Mouse (Mus musculus) hindbrain, embryonic 16.5 days (tissue): ENCODE measurements around the gene Apex1. TPM values are rescaled to one million over a fixed set of nuclear protein-coding genes. Genes with fewer than 3 reads are reported as not detected.
A peak's percentile ranks its signal among the peaks of the same experiment; 100 is the strongest.
"Not testable (repeated sequence)": the region's sequence is repeated elsewhere in the genome, so short reads cannot be mapped to it uniquely, and the experiment has no call there.

Experiments
- ATAC-seq: fragments of 200-750 bp; cut with Nextera tagmentation; 2 replicates; pipeline ENCODE4 v1.8.0; 2017; ENCODE audit warnings: moderate TSS enrichment, moderate library complexity
- H3K27ac ChIP-seq: fragments of 300-500 bp; sonication (generic); 2 replicates; pipeline ENCODE4 v1.5.1; 2014; ENCODE audit warnings: low read depth, mild to moderate bottlenecking, control low read depth, low read length, moderate library complexity
- H3K27me3 ChIP-seq: fragments of 300-500 bp; sonication (generic); replicated peaks from 2 replicates; pipeline ENCODE4 v1.6.1; 2014; ENCODE audit warnings: low read length; ENCODE audit not compliant: control insufficient read depth, insufficient read depth
- H3K36me3 ChIP-seq: fragments of 300-500 bp; sonication (generic); 2 replicates; pipeline ENCODE4 v1.6.1; 2014; ENCODE audit warnings: mild to moderate bottlenecking, low read length, moderate library complexity, mixed read lengths; ENCODE audit not compliant: control insufficient read depth, insufficient read depth
- H3K4me1 ChIP-seq: fragments of 300-500 bp; sonication (generic); 2 replicates; pipeline ENCODE4 v1.6.1; 2014; ENCODE audit warnings: low read depth, low read length; ENCODE audit not compliant: control insufficient read depth, insufficient read depth
- H3K4me2 ChIP-seq: fragments of 300-500 bp; sonication (generic); 2 replicates; pipeline ENCODE4 v1.6.1; 2014; ENCODE audit warnings: mild to moderate bottlenecking, low read length, control low read depth, moderate library complexity
- H3K4me3 ChIP-seq: fragments of 300-500 bp; sonication (generic); 2 replicates; pipeline ENCODE4 v1.5.1; 2014; ENCODE audit warnings: mild to moderate bottlenecking, low read length, control low read depth, moderate library complexity
- H3K9ac ChIP-seq: fragments of 300-500 bp; sonication (generic); 2 replicates; pipeline ENCODE4 v1.6.1; 2014; ENCODE audit warnings: low read depth, mild to moderate bottlenecking, control low read depth, low read length, moderate library complexity
- H3K9me3 ChIP-seq: fragments of 300-500 bp; sonication (generic); 2 replicates; pipeline ENCODE4 v1.6.1; 2014; ENCODE audit warnings: mild to moderate bottlenecking, low read length, moderate library complexity; ENCODE audit not compliant: control insufficient read depth
- WGBS: fragments of 180-500 bp; shearing (Covaris S2); extraction: QIAGEN DNeasy Blood & Tissue Kit; methylation state at CpG from one replicate; pipeline ENCODE4 v1.1.7; 2014; 5-methylcytosine and 5-hydroxymethylcytosine counted together
- polyA plus RNA-seq: library from polyadenylated mRNA; unstranded; fragments of >200 nt; fragmentation: Nextera tagmentation; extraction: Ambion mirVana; gene quantifications from 2 replicates; pipeline ENCODE4 v1.2.1, GENCODE M21; 2015

The Apex1 gene
- polyA plus RNA-seq, 1 experiment from 2014 or later: 158 TPM

DNA sequence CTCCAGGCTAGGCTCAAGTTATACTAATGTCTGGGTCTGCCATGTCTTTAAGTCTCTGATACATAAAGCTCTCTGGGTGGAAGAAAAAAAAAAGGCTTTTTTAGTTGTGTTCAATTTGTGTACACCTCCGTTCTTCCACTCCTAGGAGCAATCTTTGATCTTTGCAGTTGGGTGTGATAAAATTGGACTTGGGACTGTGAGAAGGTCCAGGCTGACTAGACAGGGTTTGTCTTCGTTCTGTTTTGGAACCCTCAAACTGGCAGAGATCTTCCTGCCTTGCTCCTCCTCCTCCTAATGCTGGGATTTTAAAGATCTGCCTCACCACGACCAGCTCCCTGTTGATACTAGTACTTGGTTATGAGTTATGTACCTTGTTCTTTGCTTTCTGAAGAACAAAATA, 32.4 kb downstream of the Apex1 start:
- not testable (repeated sequence) for H3K4me3 ChIP-seq, ATAC-seq, H3K27ac ChIP-seq, H3K4me2 ChIP-seq, H3K4me1 ChIP-seq, H3K27me3 ChIP-seq, H3K9me3 ChIP-seq, H3K9ac ChIP-seq, H3K36me3 ChIP-seq
- WGBS: 84% methylated on average over 3 of the region's 3 CpGs

DNA sequence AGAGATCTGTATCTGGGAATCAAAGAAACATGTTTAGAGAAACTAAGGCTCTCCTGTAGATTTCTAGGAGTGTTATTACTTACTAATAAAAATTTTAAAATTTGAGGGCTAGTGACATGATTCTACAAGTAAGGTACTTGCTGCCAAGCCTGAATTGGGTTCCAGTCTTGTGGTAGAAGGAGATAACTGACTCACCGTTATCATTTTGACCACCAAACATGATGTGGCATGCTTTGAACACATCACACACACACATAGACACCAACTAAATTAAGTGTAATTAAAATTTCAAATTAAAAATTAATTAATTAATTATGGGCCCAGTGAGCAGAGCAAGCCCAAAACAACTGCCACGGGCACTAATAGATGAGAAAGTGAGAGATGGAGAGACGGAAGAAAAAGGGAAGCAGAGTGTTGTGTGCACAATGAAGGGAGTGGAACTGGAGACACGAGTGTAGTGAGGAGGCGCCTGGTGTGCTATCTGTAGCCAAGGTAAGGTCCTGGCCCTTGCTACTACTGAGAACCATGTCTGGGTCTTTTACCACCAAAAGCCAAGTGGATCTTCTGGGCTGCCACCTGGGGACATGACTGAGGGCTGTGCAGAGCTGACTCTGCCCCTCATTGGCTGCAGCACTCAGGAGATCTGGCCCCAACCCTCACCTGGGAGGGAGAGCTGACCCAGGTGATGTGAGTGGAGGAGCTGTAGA, 33.7 kb downstream of the Apex1 start:
- not testable (repeated sequence) for H3K4me2 ChIP-seq, ATAC-seq, H3K4me1 ChIP-seq, H3K9ac ChIP-seq, H3K27ac ChIP-seq, H3K36me3 ChIP-seq, H3K27me3 ChIP-seq, H3K9me3 ChIP-seq, H3K4me3 ChIP-seq
- 85% methylated on average over 5 of the region's 5 CpGs for WGBS

DNA sequence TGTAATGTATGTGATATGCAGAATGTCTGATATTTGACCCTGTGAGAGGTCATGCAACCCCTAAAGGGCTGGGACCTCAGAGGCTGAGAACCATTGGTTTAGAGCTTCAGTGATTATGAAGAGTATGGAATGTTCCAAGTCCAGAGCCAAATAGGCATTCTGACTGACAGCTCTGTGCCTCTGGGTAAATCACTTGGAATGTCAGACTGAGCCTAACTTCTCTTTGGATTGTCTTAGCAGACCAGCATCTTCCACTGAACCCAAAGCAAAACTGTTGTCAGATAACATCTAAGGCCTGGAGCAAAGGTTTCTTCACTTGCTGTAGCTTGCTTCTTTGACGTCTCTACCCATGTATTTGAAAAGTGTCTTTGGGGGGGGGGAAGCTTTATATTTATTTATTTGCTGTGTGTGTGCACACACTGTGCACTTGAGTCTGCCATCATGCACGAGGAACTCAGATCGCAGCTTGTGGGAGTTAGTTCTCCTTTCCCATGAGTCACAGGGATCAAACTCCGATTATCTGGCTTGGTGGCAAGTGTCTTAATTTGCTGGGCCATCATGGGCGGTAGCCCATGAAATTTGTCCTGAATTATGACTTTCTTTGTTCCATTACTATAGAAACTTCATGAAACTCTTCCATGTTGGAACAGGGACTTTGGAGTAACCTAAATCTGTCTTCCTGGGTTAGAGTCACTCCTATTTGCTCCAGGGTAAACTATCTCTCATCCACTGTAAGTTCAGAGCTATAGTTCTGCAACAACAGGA, 43.6 kb downstream of the Apex1 start:
- no peak overlapping the region for H3K4me2 ChIP-seq
- no peaks in the 10 kb centered on the region for H3K27me3 ChIP-seq
- WGBS: 76% methylated on average over 5 of the region's 5 CpGs
- H3K9ac ChIP-seq: no peak overlapping the region
- H3K9me3 ChIP-seq: no peaks in the 10 kb centered on the region
- no peaks in the 10 kb centered on the region for H3K4me1 ChIP-seq
- H3K4me3 ChIP-seq: no peak overlapping the region
- no peak overlapping the region for H3K27ac ChIP-seq
- no peak for ATAC-seq
- H3K36me3 ChIP-seq: no peaks in the 10 kb centered on the region

DNA sequence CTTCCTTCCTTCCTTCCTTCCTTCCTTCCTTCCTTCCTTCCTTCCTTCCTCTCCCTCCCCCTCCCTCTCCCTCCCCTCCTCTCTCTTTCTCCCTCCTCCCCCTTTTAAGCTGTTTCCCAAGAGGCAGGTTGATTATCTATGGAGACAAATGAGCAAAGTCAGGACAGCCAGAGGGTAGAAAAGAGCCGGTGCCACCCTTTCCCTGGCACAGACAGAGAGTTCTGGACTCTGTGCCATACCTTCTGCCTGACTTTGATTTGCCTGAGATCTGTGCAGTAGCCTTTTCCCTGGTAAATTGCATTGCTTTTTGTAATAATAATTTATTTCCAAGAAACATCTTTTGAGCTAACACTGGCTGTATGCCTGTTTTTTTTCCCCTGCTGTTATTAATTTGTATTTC, 44.3 kb downstream of the Apex1 start:
- ATAC-seq: peak; percentile 72; the same call in 1 of the 2 replicates
- H3K4me3 ChIP-seq: no peak overlapping the region
- H3K27me3 ChIP-seq: no peaks in the 10 kb centered on the region
- no peak overlapping the region for H3K9ac ChIP-seq
- no peak overlapping the region for H3K27ac ChIP-seq
- WGBS: 3% methylated on average over 1 of the region's 1 CpGs
- H3K4me2 ChIP-seq: no peak overlapping the region
- no peaks in the 10 kb centered on the region for H3K4me1 ChIP-seq
- no peaks in the 10 kb centered on the region for H3K9me3 ChIP-seq
- no peaks in the 10 kb centered on the region for H3K36me3 ChIP-seq

DNA sequence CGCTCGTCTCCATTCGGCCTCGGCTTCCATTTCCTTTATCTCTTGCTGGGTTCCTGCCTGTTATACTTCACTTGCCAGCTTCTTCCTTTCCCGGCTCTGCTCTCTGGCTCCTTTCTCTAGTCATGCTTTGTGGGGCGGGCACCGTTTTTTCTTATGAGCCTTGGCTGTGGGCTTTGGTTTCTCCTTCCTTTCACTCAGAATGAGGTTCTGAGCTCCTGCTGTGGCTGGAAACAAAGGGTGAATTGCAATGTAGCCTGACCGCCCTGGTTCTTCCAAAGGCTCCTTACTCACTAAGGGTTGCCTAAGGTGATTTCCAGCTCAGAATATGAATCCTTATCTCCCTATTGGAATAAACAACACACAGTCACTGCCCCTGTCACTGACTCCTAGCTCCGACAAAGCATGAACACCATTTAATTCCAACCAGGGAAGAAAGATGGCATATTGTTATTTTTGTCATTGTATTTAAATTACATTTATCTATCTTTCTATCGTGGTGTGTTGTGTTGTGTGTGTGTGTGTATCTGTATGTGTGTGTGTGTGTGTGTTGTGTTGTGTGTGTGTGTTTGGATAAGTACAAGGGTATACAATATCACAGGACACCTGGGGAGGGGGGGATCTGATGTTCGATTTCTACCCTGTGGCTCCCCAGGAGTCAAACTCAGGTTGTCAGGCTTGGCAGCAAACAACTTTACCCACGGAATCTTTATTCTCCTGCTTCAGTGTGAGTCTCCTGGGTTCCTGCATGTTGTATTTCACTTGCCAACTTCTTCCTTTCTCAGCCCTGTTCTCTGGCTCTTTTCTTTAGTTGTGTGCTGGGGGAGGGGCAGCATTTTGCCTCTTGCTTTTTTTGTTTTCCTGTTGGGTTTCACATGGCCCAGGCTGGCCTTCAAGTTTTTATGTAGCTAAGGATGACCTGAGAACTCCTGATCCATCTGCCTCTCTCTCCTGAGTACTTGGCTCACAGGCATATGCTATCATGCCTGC, 45.1 kb downstream of the Apex1 start:
- WGBS: 12% methylated on average over 12 of the region's 12 CpGs
- H3K4me1 ChIP-seq: no peaks in the 10 kb centered on the region
- peak overlapping the region; percentile 54; the same call in 1 of the 2 replicates for H3K27ac ChIP-seq
- H3K4me3 ChIP-seq: no peak overlapping the region
- no peak overlapping the region for H3K9ac ChIP-seq
- no peaks in the 10 kb centered on the region for H3K9me3 ChIP-seq
- peak; percentile 89 for ATAC-seq
- 0 out of 2 replicates have a peak overlapping the region, but pooled peaks have one; percentile 14 for H3K4me2 ChIP-seq
- H3K27me3 ChIP-seq: no peaks in the 10 kb centered on the region
- H3K36me3 ChIP-seq: no peaks in the 10 kb centered on the region

DNA sequence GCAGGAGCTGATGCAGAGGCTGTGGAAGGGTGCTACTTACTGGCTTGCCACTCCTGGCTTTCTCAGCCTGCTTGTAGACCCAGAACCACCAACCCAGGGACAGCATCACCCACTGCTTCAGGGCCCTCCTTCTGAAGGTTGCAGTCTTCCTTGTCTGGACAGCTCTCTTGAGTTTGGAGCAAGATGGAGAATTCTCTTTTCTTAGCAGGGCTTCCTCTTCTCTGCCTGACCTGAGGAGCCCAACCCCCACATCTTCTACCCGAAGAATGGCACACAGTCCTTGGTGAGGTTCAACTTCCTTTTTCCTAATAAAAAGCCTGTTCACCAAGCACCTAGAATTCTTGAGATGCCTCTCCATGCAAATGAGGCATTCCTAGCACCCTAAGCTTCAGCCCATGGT, 46.1 kb downstream of the Apex1 start:
- Histone ChIP-seq H3K4me2 (no peak overlapping the region), H3K27ac (no peak overlapping the region), H3K36me3 (no peaks in the 10 kb centered on the region), H3K4me1 (no peaks in the 10 kb centered on the region), H3K9me3 (no peaks in the 10 kb centered on the region), H3K4me3 (no peak overlapping the region), H3K9ac (no peak overlapping the region), H3K27me3 (no peaks in the 10 kb centered on the region)
- 0 out of 2 replicates have a peak, but pooled peaks have one; percentile 32 for ATAC-seq
- WGBS: 71% methylated on average over 1 of the region's 1 CpGs

DNA sequence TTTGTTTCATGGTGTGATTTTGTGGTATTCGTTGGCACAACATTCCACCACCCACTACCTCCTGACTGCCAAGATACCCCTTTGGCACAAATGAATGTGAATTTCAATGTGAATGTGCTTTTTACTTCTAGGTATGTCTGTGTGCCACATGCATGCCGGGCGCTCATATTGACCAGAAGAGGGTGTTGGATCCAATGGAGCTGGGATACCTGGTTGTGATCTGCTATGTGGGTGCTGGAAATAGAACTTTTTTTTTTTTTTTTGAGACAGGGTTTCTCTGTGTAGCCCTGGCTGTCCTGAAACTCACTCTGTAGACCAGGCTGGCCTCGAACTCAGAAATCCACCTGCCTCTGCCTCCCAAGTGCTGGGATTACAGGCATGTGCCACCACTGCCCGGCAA, 48.3 kb downstream of the Apex1 start:
- H3K4me3 ChIP-seq, H3K36me3 ChIP-seq, H3K4me2 ChIP-seq, ATAC-seq, H3K4me1 ChIP-seq, H3K27ac ChIP-seq, H3K9me3 ChIP-seq, H3K9ac ChIP-seq, H3K27me3 ChIP-seq: not testable (repeated sequence)
- 92% methylated on average over 5 of the region's 5 CpGs for WGBS

DNA sequence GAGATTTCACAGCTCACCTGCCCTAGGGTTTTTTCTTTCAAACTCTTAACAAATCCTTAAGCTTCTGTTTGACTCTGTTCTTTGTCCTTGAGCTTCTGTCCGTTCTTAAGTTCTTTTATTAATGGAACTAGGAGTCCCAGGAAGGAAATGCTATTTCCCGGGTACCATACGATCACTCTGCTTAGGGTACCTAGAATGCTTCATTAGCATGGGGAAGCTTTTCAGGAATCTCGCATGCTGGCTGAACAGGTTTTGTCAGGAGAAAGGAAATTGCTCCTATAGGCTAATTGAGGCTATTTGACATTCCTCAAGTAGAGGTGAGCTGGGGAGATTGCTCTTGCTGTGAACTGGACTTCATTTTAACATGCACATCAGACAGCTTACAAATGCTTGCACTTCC, 48.9 kb downstream of the Apex1 start:
- H3K9me3 ChIP-seq: no peaks in the 10 kb centered on the region
- no peak overlapping the region for H3K27ac ChIP-seq
- H3K27me3 ChIP-seq: no peaks in the 10 kb centered on the region
- H3K9ac ChIP-seq: no peak overlapping the region
- no peaks in the 10 kb centered on the region for H3K36me3 ChIP-seq
- H3K4me1 ChIP-seq: no peaks in the 10 kb centered on the region
- no peak overlapping the region for H3K4me3 ChIP-seq
- H3K4me2 ChIP-seq: no peak overlapping the region
- 58% methylated on average over 4 of the region's 4 CpGs for WGBS
- no peak for ATAC-seq

DNA sequence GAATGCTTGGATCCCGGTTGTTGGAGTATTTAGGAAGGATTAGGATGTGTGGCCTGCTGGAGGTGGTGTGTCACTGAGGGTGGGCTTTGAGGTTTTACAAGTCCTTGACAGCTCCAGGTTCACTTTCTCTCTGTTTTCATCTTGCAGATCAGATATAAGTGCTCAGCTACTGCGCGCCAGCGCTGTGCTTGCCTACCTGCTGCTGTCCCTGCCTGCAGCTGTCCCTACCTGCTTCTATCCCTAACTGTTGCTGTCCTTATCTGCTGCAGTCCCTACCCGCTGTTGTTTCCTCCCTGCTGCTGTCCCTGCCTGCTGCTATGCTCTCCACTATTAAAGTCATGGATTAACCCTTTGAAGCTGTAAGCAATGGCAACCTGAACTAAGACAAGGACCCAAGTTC, 50.2 kb downstream of the Apex1 start:
- H3K9me3 ChIP-seq: no peaks in the 10 kb centered on the region
- WGBS: 59% methylated on average over 5 of the region's 5 CpGs
- no peak overlapping the region for H3K4me2 ChIP-seq
- H3K4me1 ChIP-seq: no peaks in the 10 kb centered on the region
- no peak for ATAC-seq
- no peak overlapping the region for H3K4me3 ChIP-seq
- no peak overlapping the region for H3K9ac ChIP-seq
- H3K36me3 ChIP-seq: no peaks in the 10 kb centered on the region
- no peak overlapping the region for H3K27ac ChIP-seq
- H3K27me3 ChIP-seq: no peaks in the 10 kb centered on the region
